Mouse (Mus musculus) brain, embryonic 14.5 days (tissue): ENCODE measurements at regions not wholly inside any gene's neighbourhood (a gene's known extent, or its start where the extent isn't known, plus 50 kb on each side); places are given as distances from the start of the nearest gene placed in this dataset.
A peak's percentile ranks its signal among the peaks of the same experiment; 100 is the strongest.

ENCODE experiments used
- DNase-seq: peaks from one replicate; pipeline ENCODE4 v3.0.0-alpha.2; 2011; ENCODE audit warnings: low read depth
- CTCF ChIP-seq: fragments of 200-500 bp; IDR thresholded peaks from 2 replicates; pipeline ENCODE4 v1.5.1; 2012; ENCODE audit warnings: inconsistent platforms, mild to moderate bottlenecking, moderate library complexity, borderline replicate concordance; ENCODE audit not compliant: insufficient read depth, insufficient read length; ENCODE audit errors: extremely low read depth
- POLR2A ChIP-seq: fragments of 200-500 bp; IDR thresholded peaks from 2 replicates; pipeline ENCODE4 v1.6.1; 2012; ENCODE audit warnings: mild to moderate bottlenecking, inconsistent platforms, borderline replicate concordance; ENCODE audit not compliant: poor library complexity, insufficient read depth, insufficient read length, severe bottlenecking; ENCODE audit errors: extremely low read depth

GRCm38 (mm10) chr6:31078413-31078812, 119.5 kb upstream of the Klf14 start:
- TF ChIP-seq CTCF: no peak
- TF ChIP-seq POLR2A: no peak
- DNase-seq: no peak

- no peak for TF ChIP-seq CTCF
- TF ChIP-seq POLR2A: no peak
- DNase-seq: peak; percentile 68
These were observed 120.8 kb upstream of the Klf14 start for GRCm38 (mm10) chr6:31079586-31080259.

- TF ChIP-seq POLR2A: no peak
- no peak for TF ChIP-seq CTCF
- no peak for DNase-seq
These were observed 121.4 kb upstream of the Klf14 start for GRCm38 (mm10) chr6:31080279-31080678.

- no peak for DNase-seq
- no peak for TF ChIP-seq CTCF
- TF ChIP-seq POLR2A: no peak
These were observed 121.8 kb upstream of the Klf14 start for GRCm38 (mm10) chr6:31080691-31081090.

- TF ChIP-seq POLR2A: no peak
- no peak for TF ChIP-seq CTCF
- DNase-seq: no peak
These were observed 122.4 kb upstream of the Klf14 start for GRCm38 (mm10) chr6:31081238-31081637.

GRCm38 (mm10) chr6:31081988-31082387, 123.1 kb upstream of the Klf14 start:
- TF ChIP-seq CTCF: no peak
- TF ChIP-seq POLR2A: no peak
- DNase-seq: no peak

GRCm38 (mm10) chr6:31082613-31083470, 124.0 kb upstream of the Klf14 start:
- no peak for DNase-seq
- TF ChIP-seq POLR2A (no peak), CTCF (no peak)

- DNase-seq: no peak
- TF ChIP-seq CTCF (no peak), POLR2A (no peak)
These were observed 124.8 kb upstream of the Klf14 start for GRCm38 (mm10) chr6:31083701-31084100.

- no peak for DNase-seq
- TF ChIP-seq POLR2A (no peak), CTCF (no peak)
These were observed 126.3 kb upstream of the Klf14 start for GRCm38 (mm10) chr6:31085063-31085759.

- TF ChIP-seq CTCF (no peak), POLR2A (no peak)
- no peak for DNase-seq
These were observed 126.9 kb upstream of the Klf14 start for GRCm38 (mm10) chr6:31085760-31086108.

- TF ChIP-seq CTCF (no peak), POLR2A (no peak)
These were observed 127.4 kb upstream of the Klf14 start for GRCm38 (mm10) chr6:31086283-31086682.

GRCm38 (mm10) chr6:31086798-31087360, 128.0 kb upstream of the Klf14 start:
- TF ChIP-seq POLR2A: no peak
- no peak for TF ChIP-seq CTCF

More at GRCm38 (mm10) chr6:31086283-31086682, 127.4 kb upstream of the Klf14 start:
- DNase-seq: no peak

GRCm38 (mm10) chr6:31087511-31087910, 128.6 kb upstream of the Klf14 start:
- no peak for TF ChIP-seq CTCF
- TF ChIP-seq POLR2A: no peak
- DNase-seq: no peak

More at GRCm38 (mm10) chr6:31086798-31087360, 128.0 kb upstream of the Klf14 start:
- no peak for DNase-seq
